Mouse (Mus musculus) embryonic fibroblast, embryonic 13.5 days (primary cell): ENCODE results near the gene Bloc1s4.

Source experiments
- CTCF ChIP-seq: IDR thresholded peaks from 2 replicates; pipeline ENCODE4 v1.5.1; 2011; ENCODE audit warnings: mild to moderate bottlenecking, control low read depth, low read length, moderate library complexity, borderline replicate concordance; ENCODE audit not compliant: insufficient read depth
- POLR2A ChIP-seq: IDR thresholded peaks from 2 replicates; pipeline ENCODE4 v1.6.1; 2011; ENCODE audit warnings: low read depth, mild to moderate bottlenecking, control low read depth, low read length, moderate library complexity

- no peak for TF ChIP-seq POLR2A
- no peak for TF ChIP-seq CTCF
These were observed 16.4 kb downstream of the Bloc1s4 start for GRCm38 (mm10) chr5:36731901-36732652.
